In the genomic region with DNA sequence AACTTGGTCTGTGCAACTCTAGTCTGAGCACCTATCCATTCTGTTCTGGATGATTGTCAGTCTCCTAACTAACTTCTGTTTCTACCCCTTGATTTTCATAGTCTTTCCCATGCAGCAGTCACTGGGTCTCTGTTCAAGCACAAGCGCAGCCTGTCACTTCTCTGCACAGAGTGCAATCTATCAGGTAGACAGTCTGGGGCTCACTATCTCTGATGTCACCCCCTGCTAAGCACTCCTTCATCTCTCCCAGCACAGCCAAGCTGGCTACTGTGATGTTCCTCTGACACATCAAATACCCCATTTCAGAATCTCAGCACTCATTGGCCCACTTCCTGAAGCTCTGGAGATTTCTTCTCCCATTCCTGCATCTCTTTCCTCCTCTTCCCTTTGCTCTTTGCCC, we compare ENCODE assay signal across 23 mouse cellular contexts.
A peak's percentile ranks its signal among the peaks of the same experiment; 100 is the strongest.
DNase-seq lines count a peak whose midpoint lies in the region; ATAC-seq and TF ChIP-seq lines count a peak whose summit lies in the region.
"Had no signal": no experiment of that assay in that cellular context is flagged by ENCODE, and none has a peak within 500 bp of the region (broad histone marks: within the 10 kb centered on the region; RNA-seq: fewer than 3 reads in every experiment).

No protein-coding gene starts in this region.

- DNase-seq in midbrain, embryonic 14.5 days, result peak; percentile 8
- no peak for DNase-seq in midbrain, embryonic 11.5 days (ENCODE audit: low spot score, missing footprints)
- no peak for DNase-seq in midbrain, postnatal 0 days (ENCODE audit: low spot score)
- peak; percentile 39 for DNase-seq in brain, embryonic 14.5 days (ENCODE audit: low read depth)
- DNase-seq in adrenal gland, postnatal 25 days, result no peak
- DNase-seq: adrenal gland, adult 2 months; adrenal gland, adult 8-10 months; adrenal gland, postnatal 10 days; adrenal gland, postnatal 14 days; adrenal gland, postnatal 36 days; B cell, adult 2 months; cerebellum, adult 11 months; cerebellum, adult 11-12 months; cerebellum, adult 18-20 months; cerebellum, adult 2 months had no signal

- H3K4me2 ChIP-seq in midbrain, embryonic 13.5 days (replicated peaks), result no peak overlapping the region
- H3K4me2 ChIP-seq in midbrain, embryonic 16.5 days (ENCODE audit: low read length), result no peak overlapping the region
- no peak overlapping the region for H3K4me2 ChIP-seq in midbrain, embryonic 14.5 days (ENCODE audit: low read length)
- no peak overlapping the region for H3K4me2 ChIP-seq in midbrain, embryonic 11.5 days
- no peak overlapping the region for H3K4me2 ChIP-seq in midbrain, embryonic 15.5 days
- H3K4me2 ChIP-seq in midbrain, postnatal 0 days (ENCODE audit: low read depth, low read length, poor library complexity, severe bottlenecking), result no peak overlapping the region

- no peak overlapping the region for H3K4me3 ChIP-seq in midbrain, embryonic 13.5 days (replicated peaks)
- no peak overlapping the region for H3K4me3 ChIP-seq in midbrain, embryonic 16.5 days (ENCODE audit: low read depth, low read length)
- no peak overlapping the region for H3K4me3 ChIP-seq in midbrain, embryonic 14.5 days (replicated peaks; ENCODE audit: low read depth, low read length)
- no peak overlapping the region for H3K4me3 ChIP-seq in midbrain, embryonic 11.5 days (ENCODE audit: low read depth, low read length)
- no peak overlapping the region for H3K4me3 ChIP-seq in midbrain, embryonic 15.5 days
- no peak overlapping the region for H3K4me3 ChIP-seq in midbrain, postnatal 0 days (ENCODE audit: low read depth, low read length)

- no peak for TF ChIP-seq POLR2A in brain, embryonic 14.5 days (IDR thresholded peaks at IDR 0.05; ENCODE audit: borderline replicate concordance, extremely low read depth, insufficient read depth, insufficient read length, poor library complexity, severe bottlenecking)

- no peak for TF ChIP-seq CTCF in midbrain, postnatal 0 days (IDR thresholded peaks at IDR 0.05)
- TF ChIP-seq CTCF in brain, embryonic 14.5 days (IDR thresholded peaks at IDR 0.05; ENCODE audit: borderline replicate concordance, extremely low read depth, insufficient read depth, insufficient read length), result no peak

- no peak overlapping the region for H3K27ac ChIP-seq in midbrain, embryonic 13.5 days
- H3K27ac ChIP-seq in midbrain, embryonic 16.5 days (ENCODE audit: low read length), result no peak overlapping the region
- no peak overlapping the region for H3K27ac ChIP-seq in midbrain, embryonic 14.5 days (replicated peaks; ENCODE audit: low read depth, low read length)
- no peak overlapping the region for H3K27ac ChIP-seq in midbrain, embryonic 11.5 days (ENCODE audit: low read depth, low read length)
- no peak overlapping the region for H3K27ac ChIP-seq in midbrain, embryonic 15.5 days
- H3K27ac ChIP-seq in midbrain, postnatal 0 days (ENCODE audit: low read depth, low read length), result no peak overlapping the region

- no peaks in the 10 kb centered on the region for H3K36me3 ChIP-seq in midbrain, embryonic 13.5 days
- no peaks in the 10 kb centered on the region for H3K36me3 ChIP-seq in midbrain, embryonic 16.5 days (ENCODE audit: control insufficient read depth, insufficient read depth, low read length)
- no peaks in the 10 kb centered on the region for H3K36me3 ChIP-seq in midbrain, embryonic 14.5 days (ENCODE audit: control insufficient read depth, insufficient read depth, low read length)
- H3K36me3 ChIP-seq in midbrain, embryonic 11.5 days (ENCODE audit: control insufficient read depth, insufficient read depth, low read length), result no peaks in the 10 kb centered on the region
- H3K36me3 ChIP-seq in midbrain, embryonic 15.5 days (replicated peaks), result no peaks in the 10 kb centered on the region
- no peaks in the 10 kb centered on the region for H3K36me3 ChIP-seq in midbrain, postnatal 0 days (ENCODE audit: insufficient read depth, low read length)
- H3K36me3 ChIP-seq: G1E had no signal

- H3K27me3 ChIP-seq in midbrain, embryonic 13.5 days, result no peaks in the 10 kb centered on the region
- H3K27me3 ChIP-seq in midbrain, embryonic 16.5 days (ENCODE audit: control insufficient read depth, insufficient read depth, low read depth, low read length), result no peaks in the 10 kb centered on the region
- H3K27me3 ChIP-seq in midbrain, embryonic 14.5 days (ENCODE audit: control insufficient read depth, insufficient read depth, low read length), result no peaks in the 10 kb centered on the region
- H3K27me3 ChIP-seq in midbrain, embryonic 11.5 days (ENCODE audit: control insufficient read depth, insufficient read depth, low read length), result no peaks in the 10 kb centered on the region
- no peaks in the 10 kb centered on the region for H3K27me3 ChIP-seq in midbrain, embryonic 15.5 days (replicated peaks)
- no peaks in the 10 kb centered on the region for H3K27me3 ChIP-seq in midbrain, postnatal 0 days (ENCODE audit: insufficient read depth, low read length)
- H3K27me3 ChIP-seq: CH12.LX, Patski had no signal

- H3K4me1 ChIP-seq in midbrain, embryonic 13.5 days (replicated peaks), result peaks cover 11% of the 10 kb centered on the region
- no peaks in the 10 kb centered on the region for H3K4me1 ChIP-seq in midbrain, embryonic 16.5 days (ENCODE audit: control insufficient read depth, insufficient read depth, low read length)
- H3K4me1 ChIP-seq in midbrain, embryonic 14.5 days (ENCODE audit: control insufficient read depth, insufficient read depth, low read length), result peaks cover 9% of the 10 kb centered on the region; the same call in 1 of the 2 replicates
- 0 out of 2 replicates have a peak, but pooled peaks cover 5% of the 10 kb centered on the region for H3K4me1 ChIP-seq in midbrain, embryonic 11.5 days (ENCODE audit: control insufficient read depth, insufficient read depth, low read length)
- H3K4me1 ChIP-seq in midbrain, embryonic 15.5 days, result peaks cover 8% of the 10 kb centered on the region
- H3K4me1 ChIP-seq in midbrain, postnatal 0 days (ENCODE audit: insufficient read depth, low read length), result no peaks in the 10 kb centered on the region

- no peaks in the 10 kb centered on the region for H3K9me3 ChIP-seq in midbrain, embryonic 13.5 days
- H3K9me3 ChIP-seq in midbrain, embryonic 16.5 days (replicated peaks; ENCODE audit: control insufficient read depth, low read length, poor library complexity, severe bottlenecking), result no peaks in the 10 kb centered on the region
- H3K9me3 ChIP-seq in midbrain, embryonic 14.5 days (ENCODE audit: control insufficient read depth, low read length), result no peaks in the 10 kb centered on the region
- no peaks in the 10 kb centered on the region for H3K9me3 ChIP-seq in midbrain, embryonic 11.5 days (ENCODE audit: control insufficient read depth, low read length)
- H3K9me3 ChIP-seq in midbrain, embryonic 15.5 days, result no peaks in the 10 kb centered on the region
- H3K9me3 ChIP-seq in midbrain, postnatal 0 days (ENCODE audit: low read length), result no peaks in the 10 kb centered on the region
- H3K9me3 ChIP-seq: G1E had no signal

- peak; percentile 70 for ATAC-seq in midbrain, embryonic 13.5 days
- no peak for ATAC-seq in midbrain, embryonic 16.5 days
- ATAC-seq in midbrain, embryonic 14.5 days (ENCODE audit: low FRiP score, low TSS enrichment), result no peak
- no peak for ATAC-seq in midbrain, embryonic 11.5 days (ENCODE audit: low FRiP score)
- ATAC-seq in midbrain, embryonic 15.5 days (replicated peaks), result peak; percentile 61
- no peak for ATAC-seq in midbrain, postnatal 0 days (ENCODE audit: low FRiP score)
- ATAC-seq: activated CD4-positive, CD25-positive, alpha-beta regulatory T cell, adult 4 months; CD4-positive, CD25-positive, alpha-beta regulatory T cell, adult 4 months; Patski had no signal

- WGBS in midbrain, embryonic 13.5 days, result 100% methylated on average over 1 of the region's 1 CpGs
- 66% methylated on average over 1 of the region's 1 CpGs for WGBS in midbrain, embryonic 16.5 days
- 88% methylated on average over 1 of the region's 1 CpGs for WGBS in midbrain, embryonic 14.5 days
- WGBS in midbrain, embryonic 11.5 days, result 79% methylated on average over 1 of the region's 1 CpGs
- WGBS in midbrain, embryonic 15.5 days, result 85% methylated on average over 1 of the region's 1 CpGs
- 79% methylated on average over 1 of the region's 1 CpGs for WGBS in midbrain, postnatal 0 days

- no peak overlapping the region for H3K9ac ChIP-seq in midbrain, embryonic 13.5 days (replicated peaks)
- H3K9ac ChIP-seq in midbrain, embryonic 16.5 days (ENCODE audit: low read depth, low read length), result no peak overlapping the region
- no peak overlapping the region for H3K9ac ChIP-seq in midbrain, embryonic 14.5 days (replicated peaks; ENCODE audit: low read length)
- H3K9ac ChIP-seq in midbrain, embryonic 11.5 days (ENCODE audit: low read length), result no peak overlapping the region
- H3K9ac ChIP-seq in midbrain, embryonic 15.5 days, result no peak overlapping the region
- no peak overlapping the region for H3K9ac ChIP-seq in midbrain, postnatal 0 days (replicated peaks; ENCODE audit: low read length, poor library complexity, severe bottlenecking)

Comparison
In these comparisons a context has a peak if more than half of its experiments do, and no peak if none do; other contexts are left out.
1. ATAC-seq: peak in midbrain, embryonic 13.5 days (single experiment) and midbrain, embryonic 15.5 days (single experiment); none in midbrain, embryonic 16.5 days (single experiment), midbrain, embryonic 14.5 days (single experiment), midbrain, embryonic 11.5 days (single experiment) and midbrain, postnatal 0 days (single experiment).
2. DNase-seq: peak in midbrain, embryonic 14.5 days (single experiment) and brain, embryonic 14.5 days (single experiment); none in midbrain, embryonic 11.5 days (single experiment), midbrain, postnatal 0 days (single experiment) and adrenal gland, postnatal 25 days (single experiment).